Mouse (Mus musculus): ENCODE data around the gene Qrsl1. TPM values are rescaled to one million over a fixed set of nuclear protein-coding genes. Genes with fewer than 3 reads are reported as not detected.
"Not testable (repeated sequence)": the region's sequence is repeated elsewhere in the genome, so short reads cannot be mapped to it uniquely, and the experiment has no call there.

Gene Qrsl1
- 10 to 100 TPM; 28.0 to 31.5 TPM for total RNA-seq (2021)
- long read RNA-seq, experiment 1, transcript Qrsl1-201 (11 exons, 1,981 nt) = major isoform, 48 of 55 reads
- long read RNA-seq, experiment 1, partial matches to known transcripts = 6 of 55 reads
- long read RNA-seq, experiment 1, other reads (novel, unspliced or antisense) = 1 of 55 reads
- long read RNA-seq, experiment 2, transcript Qrsl1-201 (11 exons, 1,981 nt) = major isoform, 39 of 47 reads
- long read RNA-seq, experiment 2, partial matches to known transcripts = 4 of 47 reads
- long read RNA-seq, experiment 2, other reads (novel, unspliced or antisense) = 3 of 47 reads

- intact Hi-C loops (cut with DNase I) = no loop called here
- peak; percentile 93 to 95 for DNase-seq
These were observed at the start of gene Qrsl1, which contains the start of gene Rtn4ip1 for GRCm38 (mm10) chr10:43901578-43902194. Gene Qrsl1 (minus strand): TSS chr10:43901745. Gene Rtn4ip1 (plus strand): TSS chr10:43901807.

GRCm38 (mm10) chr10:43945435-43945834, 43.9 kb upstream of the Qrsl1 start:
- intact Hi-C loops (cut with DNase I) = no loop called here
- DNase-seq = no peak

- no peak for DNase-seq
- intact Hi-C loops (cut with DNase I) = no loop called here
These were observed 42.2 kb upstream of the Qrsl1 start for GRCm38 (mm10) chr10:43943736-43944135.

GRCm38 (mm10) chr10:43939136-43939662, 37.7 kb upstream of the Qrsl1 start:
- intact Hi-C loops (cut with DNase I) = no loop called here
- no peak for DNase-seq

GRCm38 (mm10) chr10:43928596-43928995, 27.1 kb upstream of the Qrsl1 start:
- intact Hi-C loops (cut with DNase I) = no loop called here

GRCm38 (mm10) chr10:43927736-43928135, 26.2 kb upstream of the Qrsl1 start:
- DNase-seq = no peak

More at GRCm38 (mm10) chr10:43928596-43928995, 27.1 kb upstream of the Qrsl1 start:
- no peak for DNase-seq

GRCm38 (mm10) chr10:43925776-43926175, 24.2 kb upstream of the Qrsl1 start:
- DNase-seq; intact Hi-C loops (cut with DNase I): not testable (repeated sequence)

More at GRCm38 (mm10) chr10:43927736-43928135, 26.2 kb upstream of the Qrsl1 start:
- intact Hi-C loops (cut with DNase I) = no loop called here

- no peak for DNase-seq
- intact Hi-C loops (cut with DNase I) = no loop called here
These were observed 21.6 kb upstream of the Qrsl1 start for GRCm38 (mm10) chr10:43923096-43923495.

- peak; percentile 77 to 87 for DNase-seq
- intact Hi-C loops (cut with DNase I) = loop anchor here (1.0 kb wide), 1 partner anchor 345 kb away; no protein-coding TSS in a partner anchor
These were observed 17.4 kb upstream of the Qrsl1 start for GRCm38 (mm10) chr10:43918696-43919608.

GRCm38 (mm10) chr10:43916737-43917136, 15.2 kb upstream of the Qrsl1 start:
- intact Hi-C loops (cut with DNase I) = no loop called here

GRCm38 (mm10) chr10:43916181-43916580, 14.6 kb upstream of the Qrsl1 start:
- intact Hi-C loops (cut with DNase I) = no loop called here
- DNase-seq = no peak

More at GRCm38 (mm10) chr10:43916737-43917136, 15.2 kb upstream of the Qrsl1 start:
- no peak for DNase-seq

GRCm38 (mm10) chr10:43912236-43912635, 10.7 kb upstream of the Qrsl1 start:
- intact Hi-C loops (cut with DNase I) = no loop called here
- DNase-seq = no peak

- intact Hi-C loops (cut with DNase I) = no loop called here
- DNase-seq = no peak
These were observed 9.3 kb upstream of the Qrsl1 start for GRCm38 (mm10) chr10:43910873-43911142.

- no peak for DNase-seq
- intact Hi-C loops (cut with DNase I) = no loop called here
These were observed 8.7 kb upstream of the Qrsl1 start for GRCm38 (mm10) chr10:43910032-43910872.

- intact Hi-C loops (cut with DNase I) = no loop called here
- DNase-seq = no peak
These were observed 3.0 kb upstream of the Qrsl1 start for GRCm38 (mm10) chr10:43904569-43904968.

- intact Hi-C loops (cut with DNase I) = no loop called here
- DNase-seq = no peak
These were observed 518 bp downstream of the Qrsl1 start for GRCm38 (mm10) chr10:43900883-43901570.

GRCm38 (mm10) chr10:43898276-43898675, 3.3 kb downstream of the Qrsl1 start:
- intact Hi-C loops (cut with DNase I) = no loop called here
- no peak for DNase-seq

GRCm38 (mm10) chr10:43896065-43896464, 5.5 kb downstream of the Qrsl1 start:
- DNase-seq = no peak
- intact Hi-C loops (cut with DNase I) = no loop called here

- DNase-seq = no peak
- intact Hi-C loops (cut with DNase I) = no loop called here
These were observed 8.6 kb downstream of the Qrsl1 start for GRCm38 (mm10) chr10:43892971-43893370.

Measured in heart, postnatal 14 days (tissue).